Mouse (Mus musculus): ENCODE results near the gene Flad1. TPM values are rescaled to one million over a fixed set of nuclear protein-coding genes. Genes with fewer than 3 reads are reported as not detected.
"Not testable (repeated sequence)": the region's sequence is repeated elsewhere in the genome, so short reads cannot be mapped to it uniquely, and the experiment has no call there.

The Flad1 gene
- polyA plus RNA-seq, 1 experiment: 10.9 TPM

DNA sequence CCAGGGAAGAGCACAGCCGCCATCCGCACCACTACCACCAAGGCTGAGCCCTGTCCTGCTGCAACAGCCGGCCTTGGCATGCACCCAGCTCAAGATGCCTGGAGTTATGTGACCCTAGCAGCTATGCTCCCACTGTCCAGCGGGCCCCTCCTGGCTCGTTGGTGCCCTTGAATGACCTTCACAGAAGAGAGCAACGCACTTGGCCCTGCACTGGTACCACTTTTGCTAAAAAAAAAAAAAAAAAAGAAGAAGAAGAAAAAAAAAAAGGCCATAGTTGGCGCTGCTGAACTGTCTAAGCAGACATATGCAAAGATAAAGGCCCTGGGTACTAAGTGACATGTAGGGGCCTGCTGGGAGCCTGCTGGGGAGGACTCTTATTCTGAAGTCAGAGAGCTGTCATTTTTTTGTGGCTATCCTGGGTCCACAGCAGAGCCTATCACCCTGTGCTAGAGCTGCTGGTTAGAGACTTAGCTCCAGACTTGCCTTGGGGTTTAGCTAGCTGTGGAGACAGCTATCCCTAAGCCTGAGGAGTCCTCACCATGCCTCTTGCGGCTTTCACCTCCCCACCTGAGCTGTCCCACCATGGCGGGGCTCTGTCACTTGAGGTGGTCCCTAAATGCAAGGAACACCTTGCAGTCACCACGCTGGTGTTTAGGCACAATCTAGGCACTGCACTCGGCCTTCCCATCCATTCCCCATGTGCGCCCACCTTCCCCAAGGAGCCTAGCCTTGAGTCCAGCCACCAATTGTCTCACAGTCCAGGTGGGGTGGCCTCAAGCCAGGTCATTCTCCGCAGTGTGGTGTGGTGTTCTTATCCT, 37.3 kb upstream of the Flad1 start:
- Histone ChIP-seq H3K4me3 (ENCODE audit: insufficient read depth, low read length) (no peak overlapping the region), H3K4me1 (ENCODE audit: control insufficient read depth, insufficient read depth, low read length) (no peaks in the 10 kb centered on the region), H3K27ac (ENCODE audit: insufficient read depth, low read length) (no peak overlapping the region)
- TF ChIP-seq POLR2A (IDR thresholded peaks at IDR 0.05; ENCODE audit: low read depth, low read length): no peak
- TF ChIP-seq CTCF (IDR thresholded peaks at IDR 0.05; ENCODE audit: borderline replicate concordance, insufficient read depth, low read length): no peak

DNA sequence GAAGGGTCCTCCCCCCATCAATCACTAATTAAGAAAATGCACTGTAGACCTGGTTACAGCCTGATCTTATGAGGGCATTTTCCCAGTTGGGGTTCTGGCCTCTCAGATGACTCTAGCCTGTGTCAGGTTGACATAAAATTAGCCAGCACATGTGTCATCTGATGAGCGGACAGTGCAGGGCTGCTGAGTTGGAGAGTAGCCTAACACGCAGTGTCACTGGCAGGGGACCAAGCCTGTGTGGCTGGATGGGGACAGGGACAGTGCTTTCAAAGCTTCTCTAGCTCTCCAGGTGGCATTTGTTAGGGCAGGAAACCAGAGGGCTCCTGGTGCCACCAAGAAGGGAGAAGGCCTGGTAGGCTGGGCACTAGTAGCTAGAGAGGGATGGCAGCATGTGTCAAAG, 29.0 kb upstream of the Flad1 start:
- Histone ChIP-seq H3K4me1 (ENCODE audit: control insufficient read depth, insufficient read depth, low read length) (no peaks in the 10 kb centered on the region), H3K4me3 (ENCODE audit: insufficient read depth, low read length) (no peak overlapping the region), H3K27ac (ENCODE audit: insufficient read depth, low read length) (no peak overlapping the region)
- no peak for TF ChIP-seq CTCF (IDR thresholded peaks at IDR 0.05; ENCODE audit: borderline replicate concordance, insufficient read depth, low read length)
- TF ChIP-seq POLR2A (IDR thresholded peaks at IDR 0.05; ENCODE audit: low read depth, low read length): no peak

DNA sequence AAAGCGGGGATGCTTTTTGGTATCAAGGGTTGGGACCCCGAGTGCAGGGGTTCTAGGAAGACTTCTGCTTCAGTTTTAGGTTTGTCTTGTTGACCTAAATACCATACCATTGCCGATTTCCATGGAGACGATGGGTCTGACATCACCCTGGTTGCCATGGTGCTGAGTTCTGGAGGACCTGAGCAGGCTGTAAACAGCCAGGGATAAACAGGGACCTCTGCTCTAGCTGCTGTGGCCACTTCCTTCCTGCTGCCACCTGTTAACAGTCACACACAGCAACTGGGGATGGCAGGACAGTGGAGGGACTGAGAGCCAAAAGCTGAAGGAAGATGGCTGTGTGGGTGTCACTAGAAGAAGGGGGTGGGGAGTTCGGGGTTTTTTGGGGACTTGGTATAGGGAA, 25.6 kb upstream of the Flad1 start:
- H3K4me1 ChIP-seq (ENCODE audit: control insufficient read depth, insufficient read depth, low read length): no peaks in the 10 kb centered on the region
- H3K27ac ChIP-seq (ENCODE audit: insufficient read depth, low read length): peak overlapping the region; percentile 33; the same call in 1 of the 2 replicates
- TF ChIP-seq CTCF (IDR thresholded peaks at IDR 0.05; ENCODE audit: borderline replicate concordance, insufficient read depth, low read length): no peak
- TF ChIP-seq POLR2A (IDR thresholded peaks at IDR 0.05; ENCODE audit: low read depth, low read length): no peak
- H3K4me3 ChIP-seq (ENCODE audit: insufficient read depth, low read length): peak overlapping the region; percentile 62

- TF ChIP-seq POLR2A (IDR thresholded peaks at IDR 0.05; ENCODE audit: low read depth, low read length) (peak; percentile 91), CTCF (IDR thresholded peaks at IDR 0.05; ENCODE audit: borderline replicate concordance, insufficient read depth, low read length) (no peak)
- Histone ChIP-seq H3K4me1 (ENCODE audit: control insufficient read depth, insufficient read depth, low read length) (no peaks in the 10 kb centered on the region), H3K4me3 (ENCODE audit: insufficient read depth, low read length) (peak within 1 kb of the TSS; percentile 62), H3K27ac (ENCODE audit: insufficient read depth, low read length) (peak within 1 kb of the TSS; percentile 33)
Measured at GRCm38 (mm10) chr3:89436176-89437113, 24.8 kb upstream of the Flad1 start, which contains the start of gene Pbxip1. Gene Pbxip1 (plus strand): TSS chr3:89436706.

DNA sequence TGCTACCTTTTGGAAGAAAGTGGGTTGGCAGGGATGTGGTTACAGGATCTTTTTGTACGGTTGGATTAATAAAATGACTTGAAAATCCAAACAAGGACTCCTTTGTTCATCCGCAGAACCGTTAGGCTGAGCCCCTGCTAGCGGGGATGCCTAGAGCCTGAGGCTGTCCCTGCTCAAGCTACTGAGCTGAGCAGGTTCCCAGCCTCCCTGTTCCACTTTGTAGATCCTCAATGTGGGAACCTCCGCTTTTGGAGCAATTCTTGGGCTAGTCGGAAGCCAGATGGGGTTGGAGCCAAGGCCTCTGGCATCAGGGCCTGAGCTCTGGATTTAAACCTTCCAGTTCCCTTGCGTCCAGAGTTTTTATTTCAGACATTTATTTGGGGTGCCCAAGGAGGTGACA, 23.4 kb upstream of the Flad1 start:
- Histone ChIP-seq H3K27ac (ENCODE audit: insufficient read depth, low read length) (no peak overlapping the region), H3K4me1 (ENCODE audit: control insufficient read depth, insufficient read depth, low read length) (no peaks in the 10 kb centered on the region), H3K4me3 (ENCODE audit: insufficient read depth, low read length) (no peak overlapping the region)
- TF ChIP-seq CTCF (IDR thresholded peaks at IDR 0.05; ENCODE audit: borderline replicate concordance, insufficient read depth, low read length) (no peak), POLR2A (IDR thresholded peaks at IDR 0.05; ENCODE audit: low read depth, low read length) (no peak)

DNA sequence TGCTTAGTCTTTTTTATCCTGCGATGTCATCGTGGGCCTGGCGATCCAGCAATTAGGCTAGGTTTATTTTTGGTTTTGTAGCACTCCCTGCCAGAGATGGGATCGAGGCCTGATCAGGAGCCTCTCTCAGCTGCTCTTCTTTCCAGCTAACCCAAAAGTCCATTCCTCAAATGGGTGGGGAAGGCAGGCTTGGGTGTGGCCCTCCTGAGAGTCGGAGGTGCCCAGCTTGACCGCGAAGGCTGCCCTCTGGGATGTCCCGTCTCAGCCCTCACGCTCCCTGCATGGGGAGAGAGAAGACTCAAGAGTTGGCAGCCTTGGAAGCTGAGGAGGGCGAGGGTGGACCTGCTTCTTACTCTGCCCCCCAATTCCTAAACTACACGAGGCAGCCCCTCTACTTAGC, 22.9 kb upstream of the Flad1 start:
- no peak overlapping the region for H3K27ac ChIP-seq (ENCODE audit: insufficient read depth, low read length)
- H3K4me1 ChIP-seq (ENCODE audit: control insufficient read depth, insufficient read depth, low read length): no peaks in the 10 kb centered on the region
- H3K4me3 ChIP-seq (ENCODE audit: insufficient read depth, low read length): no peak overlapping the region
- no peak for TF ChIP-seq POLR2A (IDR thresholded peaks at IDR 0.05; ENCODE audit: low read depth, low read length)
- no peak for TF ChIP-seq CTCF (IDR thresholded peaks at IDR 0.05; ENCODE audit: borderline replicate concordance, insufficient read depth, low read length)

DNA sequence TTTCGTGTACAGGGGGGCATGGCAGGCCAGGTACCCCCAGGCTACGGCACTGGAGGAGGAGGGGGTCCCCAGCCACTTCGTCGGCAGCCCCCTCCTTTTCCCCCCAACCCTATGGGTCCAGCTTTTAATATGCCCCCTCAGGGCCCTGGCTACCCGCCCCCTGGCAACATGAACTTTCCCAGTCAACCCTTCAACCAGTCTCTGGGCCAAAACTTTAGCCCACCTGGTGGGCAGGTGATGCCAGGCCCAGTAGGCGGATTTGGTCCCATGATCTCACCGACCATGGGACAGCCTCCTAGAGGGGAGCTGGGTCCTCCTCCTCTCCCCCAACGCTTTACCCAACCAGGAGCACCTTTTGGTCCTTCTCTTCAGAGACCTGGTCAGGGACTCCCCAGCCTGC, 20.9 kb upstream of the Flad1 start:
- no peak overlapping the region for H3K27ac ChIP-seq (ENCODE audit: insufficient read depth, low read length)
- H3K4me3 ChIP-seq (ENCODE audit: insufficient read depth, low read length): no peak overlapping the region
- no peak for TF ChIP-seq POLR2A (IDR thresholded peaks at IDR 0.05; ENCODE audit: low read depth, low read length)
- TF ChIP-seq CTCF (IDR thresholded peaks at IDR 0.05; ENCODE audit: borderline replicate concordance, insufficient read depth, low read length): no peak
- no peaks in the 10 kb centered on the region for H3K4me1 ChIP-seq (ENCODE audit: control insufficient read depth, insufficient read depth, low read length)

- TF ChIP-seq POLR2A (IDR thresholded peaks at IDR 0.05; ENCODE audit: low read depth, low read length) (peak; percentile 68), CTCF (IDR thresholded peaks at IDR 0.05; ENCODE audit: borderline replicate concordance, insufficient read depth, low read length) (no peak)
- Histone ChIP-seq H3K4me1 (ENCODE audit: control insufficient read depth, insufficient read depth, low read length) (no peaks in the 10 kb centered on the region), H3K27ac (ENCODE audit: insufficient read depth, low read length) (peak within 1 kb of the TSS; percentile 78), H3K4me3 (ENCODE audit: insufficient read depth, low read length) (peak within 1 kb of the TSS; percentile 99)
Measured at GRCm38 (mm10) chr3:89430171-89431159, 18.8 kb upstream of the Flad1 start, which contains the start of gene Pygo2. Gene Pygo2 (plus strand): TSS chr3:89430214.

GRCm38 (mm10) chr3:89429021-89429420, 17.4 kb upstream of the Flad1 start:
- not testable (repeated sequence) for H3K4me3 ChIP-seq (ENCODE audit: insufficient read depth, low read length); H3K27ac ChIP-seq (ENCODE audit: insufficient read depth, low read length); H3K4me1 ChIP-seq (ENCODE audit: control insufficient read depth, insufficient read depth, low read length)

All from embryonic fibroblast, embryonic 13.5 days (primary cell).